Mouse (Mus musculus): ENCODE results near the gene Cybc1.

GRCm38 (mm10) chr11:121229018-121229439 is at the start of gene Cybc1:
- TF ChIP-seq EP300 (IDR thresholded peaks at IDR 0.05; ENCODE audit: low read depth) (no peak; the same call in 1 of the 2 replicates), CTCF (IDR thresholded peaks at IDR 0.05; ENCODE audit: low read depth) (peak; percentile 56)
